Mouse (Mus musculus): ENCODE data around the gene 1810049J17Rik.

The 1810049J17Rik gene

DNA sequence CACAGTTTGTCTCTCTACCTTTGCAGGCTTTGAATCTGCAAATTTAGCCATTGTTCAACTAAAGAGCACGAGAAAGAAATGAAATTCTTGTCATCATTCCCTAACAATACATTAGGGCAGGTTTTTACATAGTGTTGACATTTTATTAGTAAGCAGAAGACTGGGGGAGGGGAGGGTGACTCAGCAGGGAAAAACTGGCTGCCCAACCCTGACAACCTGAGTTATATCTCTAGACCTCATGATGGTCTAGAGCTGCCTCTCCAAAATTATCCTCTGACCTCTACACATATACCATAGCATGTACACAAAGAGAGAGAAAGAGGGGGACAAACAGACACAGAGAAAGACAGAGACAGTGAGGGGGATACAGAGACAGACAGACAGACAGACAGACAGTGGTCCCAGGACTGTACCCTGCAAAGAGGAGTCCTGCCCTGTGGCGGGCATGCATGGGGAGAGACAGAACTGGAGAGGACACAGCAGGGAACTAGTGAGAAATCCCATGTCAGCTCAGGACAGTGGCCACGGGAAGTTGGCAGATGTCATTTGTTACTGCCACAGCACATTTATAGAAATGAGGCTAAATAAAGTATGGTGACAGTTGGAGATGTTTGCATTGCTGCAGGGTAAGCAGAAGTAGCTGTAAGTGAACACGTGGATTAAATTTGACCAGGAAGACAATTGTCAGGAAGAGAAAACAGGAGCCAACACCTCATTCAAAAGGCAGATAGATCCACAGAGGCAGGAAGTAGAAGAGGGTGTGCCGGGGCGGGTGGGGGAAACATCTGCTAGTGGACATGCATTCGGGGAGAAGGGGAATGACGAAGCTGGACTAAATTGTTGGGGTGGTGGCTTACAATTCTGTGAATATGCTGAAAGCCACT, 15.3 kb downstream of the 1810049J17Rik start:
- DNase-seq, result no peak

DNA sequence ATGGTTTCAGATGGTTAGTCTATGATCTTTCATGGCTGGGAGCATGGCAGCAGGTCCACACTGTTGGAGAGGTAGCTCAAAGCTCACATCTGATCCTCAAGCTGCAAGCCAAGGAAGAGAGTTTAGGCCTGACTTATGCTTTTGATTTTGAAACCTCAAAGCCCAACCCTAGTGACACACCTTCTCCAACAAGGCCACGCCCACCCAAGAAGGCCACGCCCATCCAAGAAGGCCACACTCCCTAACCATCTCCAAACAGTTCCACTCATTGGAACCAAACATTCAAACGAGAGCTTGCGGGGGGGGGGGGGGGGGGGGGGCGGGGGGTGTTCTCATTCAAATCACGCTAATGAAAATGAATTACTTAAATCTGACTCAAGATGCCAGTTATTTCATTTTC, 19.9 kb downstream of the 1810049J17Rik start:
- DNase-seq, result no peak

GRCm38 (mm10) chr15:12298231-12298737, 23.4 kb downstream of the 1810049J17Rik start:
- no peak for DNase-seq

DNA sequence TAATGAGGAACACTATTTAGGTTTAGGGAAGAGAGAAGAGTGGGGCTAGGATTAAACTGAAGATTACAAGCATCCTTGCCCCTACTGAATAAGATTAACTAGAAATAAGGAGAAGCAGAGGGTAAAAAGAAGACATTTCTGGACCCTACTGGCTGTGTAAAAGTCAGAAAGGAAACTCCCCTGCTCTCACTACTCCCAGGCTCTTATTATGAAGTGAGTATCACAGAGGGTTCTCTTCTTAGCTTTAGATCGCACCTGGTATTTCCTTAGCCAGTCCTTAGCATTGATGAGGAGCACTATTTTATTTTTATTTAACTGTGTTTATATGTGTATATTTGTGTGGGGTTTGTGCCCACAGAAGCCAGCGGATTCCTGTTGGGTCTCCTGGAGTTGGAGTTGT, 25.5 kb downstream of the 1810049J17Rik start:
- no peak for DNase-seq

GRCm38 (mm10) chr15:12291757-12292156, 29.9 kb downstream of the 1810049J17Rik start:
- no peak for DNase-seq

GRCm38 (mm10) chr15:12290330-12290729, 31.4 kb downstream of the 1810049J17Rik start:
- no peak for DNase-seq

- no peak for DNase-seq
Observed at GRCm38 (mm10) chr15:12285535-12285809, 36.2 kb downstream of the 1810049J17Rik start.

DNA sequence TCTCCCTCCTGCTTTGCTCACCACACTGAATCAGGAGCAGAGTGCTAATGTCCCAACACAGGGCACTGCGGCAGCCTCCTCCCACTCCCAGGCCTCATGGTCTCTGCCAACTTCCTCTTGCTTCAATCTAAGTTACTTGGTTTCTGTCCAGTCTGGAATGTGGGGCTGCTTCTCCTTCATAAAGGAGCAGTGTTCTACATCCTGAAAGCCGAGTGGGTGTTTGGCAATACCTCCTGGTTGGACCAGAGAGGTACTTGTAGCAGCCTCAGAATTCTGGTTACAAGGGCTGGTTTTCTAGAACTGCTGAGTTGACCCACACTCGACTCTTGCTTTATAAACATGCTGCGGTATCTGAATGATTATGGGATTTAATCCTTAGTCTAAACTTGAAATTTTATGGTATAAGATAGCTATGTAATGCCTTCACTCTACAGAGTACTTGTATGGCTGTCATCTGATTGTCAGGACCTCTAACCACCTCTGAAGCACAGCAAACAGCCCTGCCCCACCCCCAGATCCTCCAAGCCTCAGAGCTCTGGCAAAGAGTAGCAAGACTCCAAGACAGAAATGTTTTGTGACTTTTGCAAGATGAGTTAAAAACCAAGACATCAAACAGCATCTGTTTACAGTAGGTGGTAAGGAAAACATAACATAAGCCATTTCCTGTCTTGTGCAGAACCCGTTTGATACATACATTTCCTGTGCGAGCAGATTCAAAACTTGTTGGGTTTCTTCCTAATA, 36.7 kb downstream of the 1810049J17Rik start:
- DNase-seq, result no peak

DNA sequence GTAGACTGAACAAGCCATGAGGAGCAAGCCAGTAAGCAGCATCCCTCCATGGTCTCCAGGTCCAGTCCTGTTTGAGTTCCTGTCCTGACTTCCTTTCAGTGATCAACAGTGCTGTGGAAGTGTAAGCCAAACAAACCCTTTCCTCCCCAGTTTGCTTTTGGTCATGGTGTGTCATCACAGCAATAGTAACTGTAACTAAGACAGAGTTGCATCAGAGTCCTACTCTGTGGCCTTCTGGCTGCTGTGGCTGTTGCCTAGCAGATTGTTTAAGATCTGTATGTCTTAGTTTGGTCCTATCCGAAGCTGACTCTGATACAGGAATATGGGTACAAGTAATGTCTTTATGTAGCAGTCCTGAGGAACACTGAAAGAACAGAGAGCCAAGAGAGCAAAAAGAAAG, 41.9 kb downstream of the 1810049J17Rik start:
- DNase-seq, result no peak

GRCm38 (mm10) chr15:12275091-12275623, 46.5 kb downstream of the 1810049J17Rik start:
- no peak for DNase-seq

DNA sequence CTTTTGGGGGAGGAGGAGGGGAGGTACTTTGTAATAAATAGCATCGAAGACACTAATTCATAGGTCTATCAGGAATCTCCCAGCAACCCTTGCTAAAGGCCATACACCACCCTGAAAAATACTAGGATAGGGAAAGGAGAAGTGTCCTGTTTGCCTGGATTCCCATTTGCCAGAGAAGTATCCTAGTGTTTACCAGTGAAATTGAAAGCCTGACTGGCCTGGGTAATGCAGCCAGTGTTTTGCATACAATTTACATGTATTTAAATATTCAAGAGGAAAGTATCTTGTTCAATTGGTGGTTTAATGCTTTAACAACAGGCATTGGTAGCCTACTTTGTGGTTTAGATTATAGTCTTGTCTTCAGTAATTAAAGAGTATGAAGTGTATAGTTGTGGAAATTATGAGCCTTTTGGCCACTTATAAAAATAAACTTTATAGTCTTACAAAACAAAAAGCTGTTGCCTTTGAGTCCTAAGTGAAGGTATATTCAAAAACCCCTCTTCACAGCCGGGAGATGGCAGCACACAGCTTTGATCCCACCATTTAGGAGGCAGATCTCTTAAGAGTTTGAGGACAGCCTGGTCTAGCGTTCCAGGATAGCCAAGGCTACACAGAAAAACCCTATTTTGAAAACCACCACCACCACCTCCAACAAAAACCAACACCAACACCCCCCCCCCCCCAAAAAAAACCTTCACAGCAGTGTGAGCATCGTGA, 47.5 kb downstream of the 1810049J17Rik start:
- DNase-seq, result no peak

DNA sequence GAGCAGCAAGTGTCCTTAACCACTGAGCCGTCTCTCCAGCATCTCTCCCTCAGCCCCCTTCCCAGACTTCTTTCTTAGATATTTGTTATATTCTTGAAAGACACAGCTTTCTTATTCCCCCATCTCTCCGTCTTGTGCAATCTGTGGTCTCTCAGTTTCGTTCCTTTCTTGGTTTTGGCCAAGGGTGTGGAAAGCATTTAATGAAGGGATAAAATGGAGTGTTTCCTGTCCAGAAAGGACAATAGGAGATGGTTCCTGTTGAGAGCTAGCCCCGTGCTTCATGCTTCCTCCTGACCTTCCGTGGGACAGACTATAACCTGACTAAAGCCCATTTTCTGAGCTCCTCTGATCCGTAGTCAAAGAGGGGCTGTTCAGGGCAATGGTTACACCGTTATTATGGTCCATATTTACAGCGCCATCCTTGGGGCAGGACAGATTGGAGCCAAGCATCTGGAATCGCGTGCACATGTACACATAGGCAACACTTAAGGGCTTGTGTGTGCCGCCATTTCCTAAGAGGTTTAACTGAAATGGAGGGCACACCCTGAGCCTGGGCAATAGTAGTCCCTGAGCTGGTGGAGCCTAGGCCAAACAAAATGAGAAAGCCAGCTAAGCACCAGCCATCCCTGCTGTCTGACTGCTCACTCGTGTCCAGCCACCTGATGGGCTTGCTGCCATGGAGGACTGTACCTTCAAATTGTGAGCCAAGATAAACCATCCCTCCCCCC, 48.2 kb downstream of the 1810049J17Rik start:
- DNase-seq, result no peak

All from retina, postnatal 1 day (tissue).